Mouse (Mus musculus) lung, adult 18-20 months (tissue): Measurements from ENCODE around the gene Tmem205.
A peak's percentile ranks its signal among the peaks of the same experiment; 100 is the strongest.

ENCODE experiments used
- DNase-seq, 2 experiments: peaks; one replicate each; pipeline ENCODE4 v3.0.0; 2022; ENCODE audit warnings: mixed read lengths in 2 of 2

Gene Tmem205

DNA sequence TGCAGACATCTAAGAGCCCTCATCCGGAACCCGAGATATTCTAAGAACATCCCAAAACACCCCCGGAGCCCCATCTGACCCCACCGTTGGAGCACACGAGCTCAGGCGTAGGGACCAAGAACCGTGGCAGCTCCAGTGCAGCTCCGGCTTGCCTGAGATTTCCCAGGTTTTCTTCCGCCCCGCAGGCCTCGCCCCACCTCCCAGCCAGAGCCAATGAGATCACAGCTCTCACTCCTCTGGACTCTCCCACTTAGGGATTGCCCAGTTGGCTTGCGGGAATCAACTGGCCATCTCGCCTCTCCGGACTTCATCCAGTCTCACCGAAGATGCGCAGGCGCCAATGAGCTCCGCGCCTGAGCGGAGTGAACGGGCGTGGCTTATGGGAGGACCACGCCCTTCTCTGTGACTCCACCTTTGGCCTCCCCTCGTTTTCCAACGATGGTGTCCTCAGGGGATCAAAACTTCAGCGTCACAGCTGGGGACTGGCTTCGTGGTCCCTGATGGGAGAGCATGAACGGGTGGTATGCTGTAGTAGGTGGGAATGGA, at the start of gene Tmem205, which contains the start of gene Ccdc159:
Gene Tmem205 (minus strand): TSS at position 349 of the 546 bp plus-strand sequence.
Gene Ccdc159 (plus strand): TSS at position 264 of the 546 bp plus-strand sequence.
- peak; percentile 97 to 98 for DNase-seq

DNA sequence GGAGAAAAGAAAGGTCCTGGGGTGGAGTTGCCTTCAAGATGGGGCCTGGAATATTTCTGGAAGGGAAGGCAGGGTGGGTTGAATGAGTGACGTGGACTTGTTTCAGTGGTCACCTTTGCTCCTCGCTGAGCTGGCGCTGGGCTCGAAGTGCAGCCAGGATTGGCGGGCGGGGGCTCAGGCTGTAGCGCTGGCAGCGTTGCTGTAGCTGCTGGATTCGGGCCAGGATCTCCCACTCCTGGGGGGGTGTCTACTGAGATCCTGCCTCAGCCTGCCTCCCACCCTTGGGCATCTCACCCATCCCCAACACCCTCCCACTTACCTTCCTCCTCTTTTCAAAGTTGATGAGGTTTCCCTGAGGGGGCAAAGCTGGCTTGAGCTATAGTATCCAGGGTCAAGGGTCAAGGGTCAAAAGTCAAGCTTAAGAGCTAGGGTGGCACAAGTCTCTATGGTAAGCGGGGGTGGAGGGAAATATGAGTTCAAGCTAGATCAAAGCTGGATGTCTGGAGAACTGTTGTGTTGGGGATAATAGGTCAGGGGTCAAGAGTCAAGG, 49.3 kb upstream of the Tmem205 start:
- DNase-seq, result no peak

DNA sequence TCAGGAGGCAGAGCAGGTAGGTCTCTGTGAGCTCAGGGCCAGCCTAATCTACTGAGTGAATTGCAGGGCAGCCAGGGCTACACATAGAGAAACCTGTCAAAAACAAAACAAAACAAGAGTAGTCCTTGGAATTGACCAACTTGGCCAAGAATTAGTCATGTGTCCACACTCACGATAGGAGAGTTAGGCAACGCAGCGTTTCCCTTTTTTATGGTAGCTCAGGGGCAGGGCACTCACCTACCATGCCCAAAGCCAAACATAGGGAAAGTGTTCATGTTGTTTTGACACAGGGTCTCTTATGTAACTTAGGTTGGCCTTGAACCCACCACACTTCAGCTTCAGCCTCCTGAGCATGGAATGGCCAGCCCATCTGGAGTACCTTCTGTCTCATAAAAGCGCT, 41.9 kb upstream of the Tmem205 start:
- DNase-seq, result no peak

DNA sequence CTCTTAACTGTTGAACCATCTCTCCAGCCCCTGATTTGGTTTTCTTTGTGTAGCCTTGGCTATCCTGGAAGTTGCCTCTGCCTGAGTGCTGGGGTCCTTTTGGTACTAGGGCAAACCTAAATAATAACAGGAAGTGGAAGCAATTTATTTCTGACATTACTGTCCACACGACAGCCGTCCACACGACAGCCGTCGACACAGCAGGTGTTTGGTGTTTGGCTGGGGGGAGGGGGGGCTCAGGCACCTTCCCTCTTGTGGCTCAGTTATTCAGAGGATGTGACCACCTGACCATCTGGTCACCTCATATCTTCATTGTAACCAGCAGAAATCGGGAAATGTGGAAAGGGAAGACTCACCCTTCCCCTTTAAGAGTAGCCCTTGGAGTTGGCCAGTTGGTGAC, 41.5 kb upstream of the Tmem205 start:
- DNase-seq, result no peak

DNA sequence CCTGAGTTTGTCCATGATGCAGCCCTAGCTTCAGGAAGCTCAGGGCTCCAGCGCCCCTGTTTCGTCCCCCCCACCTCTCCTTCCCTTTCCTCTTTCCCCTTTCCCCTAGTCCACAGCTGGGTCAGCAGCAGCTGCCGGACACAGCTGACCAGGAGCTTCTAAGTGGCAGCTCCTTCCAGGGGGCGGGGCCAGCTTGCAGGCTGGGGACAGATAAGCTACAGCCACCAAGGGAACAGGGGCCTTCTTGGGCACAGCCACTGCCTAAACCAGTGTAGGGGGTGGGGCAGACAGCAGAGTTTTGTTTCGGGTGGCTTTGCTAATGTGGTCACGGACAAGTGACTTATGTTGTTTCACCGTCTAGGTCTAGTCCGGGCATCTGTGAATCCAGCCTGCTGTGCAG, 36.1 kb upstream of the Tmem205 start, which contains the start of gene Epor:
Gene Epor (minus strand): TSS at position 90 of the 400 bp plus-strand sequence.
- DNase-seq, result peak; percentile 46 to 48

DNA sequence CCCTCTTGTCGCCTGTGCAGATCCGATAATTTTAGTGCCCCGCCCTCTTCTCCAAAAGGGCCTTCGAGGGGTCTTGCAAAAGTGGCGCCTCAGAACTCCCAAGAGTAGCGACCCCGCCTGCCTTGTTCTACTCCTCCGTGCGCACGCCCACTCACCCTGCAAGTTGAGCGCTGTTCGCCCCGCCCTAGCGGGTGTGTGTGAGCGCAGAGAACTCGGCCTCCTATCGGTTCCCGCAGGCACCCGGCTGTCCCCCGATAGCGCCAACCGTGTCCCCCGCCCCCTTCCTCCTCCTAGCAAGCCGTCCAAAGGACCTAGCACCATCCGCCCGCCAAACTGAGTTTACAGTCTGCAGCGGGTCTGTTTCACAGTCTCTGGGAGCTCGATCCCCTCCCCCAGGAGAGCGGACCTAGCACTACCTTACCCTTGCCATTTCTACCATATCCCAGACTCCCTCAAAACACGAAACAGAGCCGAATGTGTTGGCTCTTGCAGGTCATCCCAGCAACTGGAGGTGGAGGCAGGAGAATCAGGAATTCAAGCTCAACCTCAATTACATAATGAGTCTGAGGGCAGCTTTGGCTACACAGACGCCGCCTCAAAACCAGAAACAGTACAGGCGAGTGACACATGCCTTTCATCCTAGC, 35.2 kb upstream of the Tmem205 start:
- DNase-seq, result peak; percentile 66 to 72

DNA sequence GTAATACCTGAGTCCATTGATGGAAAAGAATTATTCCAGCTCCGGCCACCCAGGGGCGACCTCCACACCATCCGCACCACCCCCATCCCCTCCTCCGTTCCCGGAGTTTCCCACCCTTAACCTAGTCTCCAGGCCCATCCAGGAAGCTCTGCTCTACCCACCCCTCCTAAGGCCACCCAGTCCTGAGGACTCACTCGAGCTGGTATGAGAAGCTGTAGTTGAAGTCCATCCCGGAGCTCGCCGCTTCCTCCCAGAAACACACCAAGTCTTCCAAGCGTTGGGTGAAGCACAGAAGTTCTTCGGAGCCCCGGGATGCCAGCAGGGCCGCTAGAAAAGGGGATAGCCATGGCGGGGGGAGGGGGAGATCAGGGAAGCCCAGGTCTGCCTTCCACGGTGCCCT, 34.7 kb upstream of the Tmem205 start:
- no peak for DNase-seq

DNA sequence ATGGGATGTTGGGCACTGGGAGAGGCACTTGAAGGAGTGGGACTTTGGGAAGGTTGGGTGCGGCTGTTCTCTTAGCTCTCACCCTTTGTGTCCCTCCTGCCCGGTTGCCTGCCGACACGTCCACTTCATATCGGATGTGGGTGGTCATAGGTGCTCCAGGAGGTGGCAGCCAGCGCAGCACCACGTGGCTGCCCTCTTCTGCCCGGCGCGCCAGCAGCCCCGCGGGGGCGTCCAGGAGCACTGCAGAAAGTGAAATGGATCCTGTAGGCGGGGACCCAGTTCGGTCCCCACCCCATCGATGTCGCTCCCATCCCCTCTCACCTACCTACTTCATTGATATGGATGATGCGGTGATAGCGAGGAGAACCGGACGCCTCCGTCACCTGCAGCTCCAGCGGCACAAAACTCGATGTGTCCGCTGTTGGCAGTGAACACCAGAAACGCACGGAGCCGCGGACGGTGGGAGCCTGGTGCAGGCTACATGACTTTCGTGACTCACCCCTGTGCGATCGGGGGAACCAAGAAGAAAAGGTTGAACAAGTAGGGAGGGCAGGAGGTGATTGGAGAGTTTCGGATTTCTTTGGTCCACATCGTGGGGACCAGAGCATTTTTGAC, 34.1 kb upstream of the Tmem205 start:
- DNase-seq, result peak; percentile 25 to 55

DNA sequence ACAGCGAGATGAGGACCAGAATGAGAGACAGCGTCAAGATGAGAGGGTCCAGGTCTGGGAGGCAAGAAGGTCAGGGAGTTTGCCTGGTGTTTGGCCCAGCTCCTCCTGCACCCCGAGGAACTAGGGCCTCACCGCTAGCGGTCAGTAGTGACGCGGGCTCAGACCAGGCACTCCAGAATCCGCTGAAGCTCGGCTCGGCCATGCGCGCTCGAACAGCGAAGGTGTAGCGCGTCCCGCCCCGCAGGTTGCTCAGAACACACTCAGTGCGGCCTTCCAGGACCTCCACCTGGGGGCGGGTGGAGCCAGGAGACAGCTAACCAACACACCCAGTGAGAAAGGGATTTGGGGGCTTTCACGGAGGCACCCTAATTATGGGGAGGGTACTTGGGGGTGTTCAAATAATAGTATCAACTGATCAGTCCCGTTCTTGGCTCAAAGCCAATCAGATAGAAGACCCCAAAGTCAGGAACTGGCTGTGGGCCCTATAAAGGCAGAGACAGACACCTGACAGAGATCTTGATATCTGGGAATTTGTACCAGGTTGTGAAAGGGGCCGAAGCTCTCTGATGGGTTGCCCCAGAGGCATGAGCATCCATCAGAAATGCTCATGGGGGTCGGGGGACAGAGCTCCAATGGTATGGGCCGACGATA, 33.3 kb upstream of the Tmem205 start:
- peak; percentile 51 for DNase-seq

DNA sequence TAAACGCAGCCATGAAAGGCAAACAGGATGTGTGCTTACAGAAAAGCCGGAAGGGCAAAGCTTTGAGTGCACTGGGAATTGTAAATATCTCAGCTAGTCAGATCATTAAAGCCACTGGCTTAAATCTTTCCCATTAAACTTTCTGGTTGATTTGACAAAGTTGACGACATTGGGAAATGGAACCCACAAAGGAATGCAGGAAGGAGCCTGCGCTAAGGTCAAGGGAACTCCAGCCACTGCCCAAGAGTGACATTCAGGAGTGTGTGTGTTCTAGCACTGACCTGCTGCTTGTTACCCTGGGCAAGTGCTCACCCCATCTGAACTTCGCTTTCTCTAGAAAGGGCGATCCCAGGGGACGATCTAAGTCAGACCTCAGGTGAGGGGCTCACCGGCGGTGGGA, 32.8 kb upstream of the Tmem205 start:
- no peak for DNase-seq

DNA sequence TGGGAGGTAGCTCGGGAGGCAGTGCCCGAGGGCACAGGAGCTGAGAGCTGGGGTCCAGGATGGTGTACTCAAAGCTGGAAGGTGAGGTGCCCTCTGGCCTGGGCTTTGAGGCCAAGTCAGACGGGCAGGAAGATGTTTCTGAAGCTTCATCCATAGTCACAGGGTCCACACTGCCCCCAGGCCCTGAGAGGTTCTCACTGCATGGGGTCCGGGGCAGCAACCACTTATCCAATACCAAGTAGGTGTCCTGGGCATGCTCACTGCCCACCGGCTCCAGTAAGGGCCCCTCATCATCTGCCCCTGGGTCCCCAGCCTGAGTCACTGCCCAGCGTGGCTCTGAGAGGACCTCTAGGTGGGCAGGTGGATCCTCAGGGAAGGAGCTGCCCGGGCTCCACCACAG, 31.9 kb upstream of the Tmem205 start:
- no peak for DNase-seq

DNA sequence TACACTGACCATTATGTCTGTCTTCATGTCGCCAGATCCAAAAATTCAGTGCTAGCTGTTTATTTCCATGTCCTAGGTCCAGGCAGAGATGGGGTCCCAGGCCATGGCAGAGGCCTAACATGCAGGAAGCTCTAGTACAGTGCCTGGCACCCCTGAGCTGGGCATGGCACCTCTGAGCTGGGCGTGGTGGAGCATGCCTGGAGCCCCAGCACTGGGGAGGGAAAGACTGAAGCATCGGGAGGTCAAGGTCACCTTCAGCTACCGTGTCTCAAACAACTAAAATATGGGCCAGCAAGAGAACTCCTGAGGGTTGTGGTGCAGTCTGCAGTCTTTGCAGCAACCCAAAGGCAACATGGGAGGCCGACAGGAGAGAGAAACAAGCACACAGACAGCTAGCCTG, 31.0 kb upstream of the Tmem205 start:
- no peak for DNase-seq

DNA sequence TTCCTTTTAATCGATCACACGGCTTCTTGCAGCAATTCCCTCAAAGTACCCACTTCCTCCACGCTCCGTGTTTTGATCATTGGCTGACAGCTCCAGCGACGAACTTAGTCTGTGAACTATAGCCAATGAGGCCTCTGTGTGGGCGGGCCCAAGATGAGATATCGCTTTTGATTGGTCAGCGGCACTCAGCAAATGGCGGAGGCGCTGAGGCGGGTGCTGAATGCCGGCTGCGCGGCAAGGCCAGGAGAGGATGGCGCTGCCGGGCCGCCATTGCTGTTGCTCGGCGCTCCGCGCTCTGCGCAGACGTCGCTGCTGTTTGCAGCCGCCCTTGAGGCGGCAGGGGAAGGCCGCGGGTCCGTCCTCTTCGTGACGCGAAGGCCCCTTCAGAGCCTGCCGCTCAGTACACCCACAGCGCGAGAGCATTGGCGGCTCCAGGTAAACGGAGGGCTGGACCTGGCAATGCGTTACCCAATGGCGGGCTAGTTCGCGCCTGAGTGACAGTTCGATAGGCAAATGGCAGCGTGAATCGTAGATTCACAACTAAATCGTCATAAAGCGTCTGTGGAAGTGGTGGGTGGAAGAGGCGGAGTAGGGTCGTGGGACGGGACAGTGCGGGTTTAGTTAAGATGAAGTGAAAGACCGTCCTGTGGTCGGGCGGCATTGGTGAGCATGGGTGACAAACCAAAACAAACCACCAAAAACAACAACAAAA, 28.4 kb upstream of the Tmem205 start, which contains the start of gene Swsap1:
Gene Swsap1 (plus strand): TSS at position 186 of the 712 bp plus-strand sequence.
- DNase-seq, result peak; percentile 99

DNA sequence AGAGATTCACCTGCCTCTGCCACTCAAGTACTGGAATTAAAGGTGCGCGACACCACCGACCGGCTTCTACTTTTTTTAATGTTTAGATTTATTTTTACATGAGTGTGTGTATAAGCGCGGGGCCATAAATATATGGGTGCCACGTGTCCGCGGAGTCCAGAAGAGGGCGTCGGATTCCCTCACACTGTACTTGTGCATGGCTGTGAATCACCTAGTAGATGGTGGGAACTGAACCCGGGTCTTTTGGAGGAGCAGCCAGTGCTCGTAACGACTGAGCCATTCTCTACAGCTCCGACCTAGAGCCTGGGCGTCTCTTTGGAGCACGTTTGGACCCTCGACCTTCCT, 27.8 kb upstream of the Tmem205 start:
- no peak for DNase-seq

DNA sequence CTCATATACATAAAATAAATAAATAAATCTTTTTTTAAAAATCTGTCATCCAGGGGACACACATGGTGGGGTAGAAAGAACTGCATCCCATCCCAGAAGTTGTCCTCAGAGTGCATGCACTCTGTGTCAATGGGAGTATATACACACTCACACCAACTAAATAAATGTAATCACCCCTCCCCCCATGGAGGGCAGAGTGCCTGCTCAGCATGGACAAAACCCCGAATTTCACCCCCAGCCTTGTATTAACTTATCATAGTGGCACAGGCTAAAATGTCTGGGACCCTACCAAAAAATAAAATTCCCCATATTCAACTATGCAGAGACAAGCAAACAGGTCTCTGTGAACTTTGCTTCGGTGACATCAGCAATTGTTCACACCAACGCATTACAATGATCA, 27.3 kb upstream of the Tmem205 start:
- no peak for DNase-seq

DNA sequence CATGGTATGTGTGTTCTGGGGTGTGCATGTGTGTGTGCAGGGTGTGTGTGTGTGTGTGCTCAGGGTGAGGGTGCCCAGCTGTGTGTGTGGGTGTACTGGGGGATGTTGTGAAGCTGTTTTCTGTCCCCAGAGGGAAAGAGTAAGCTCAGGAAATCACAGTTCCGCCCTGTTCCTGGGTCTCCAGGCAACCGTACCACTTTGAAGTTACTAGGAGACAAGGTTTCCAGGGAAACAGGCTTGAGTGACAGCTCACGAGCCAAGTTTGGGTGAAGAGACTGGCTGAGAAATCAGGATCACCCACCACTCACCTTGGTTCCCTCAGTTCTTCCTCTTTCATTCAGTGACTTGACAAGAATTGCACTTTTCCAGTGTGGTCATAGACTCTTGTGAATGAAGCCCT, 26.2 kb upstream of the Tmem205 start:
- DNase-seq, result no peak

DNA sequence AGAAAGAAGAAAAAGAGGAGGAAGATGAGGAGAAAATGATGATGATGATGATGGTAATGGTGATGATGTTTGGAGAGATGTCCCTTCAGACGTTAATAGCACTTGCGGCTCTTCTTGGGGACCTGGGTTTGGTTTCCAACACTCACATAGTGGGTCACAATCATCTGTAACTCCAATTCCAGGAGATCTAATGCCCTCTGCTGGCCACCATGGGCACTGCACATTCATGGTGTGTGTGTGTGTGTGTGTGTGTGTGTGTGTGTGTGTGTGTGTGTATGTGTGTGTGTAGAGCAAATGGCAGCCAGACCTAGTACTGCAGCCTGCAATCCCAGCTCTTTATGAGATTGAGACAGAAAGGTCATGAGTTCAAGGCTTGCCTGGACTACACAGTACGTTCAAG, 24.6 kb upstream of the Tmem205 start:
- DNase-seq, result no peak

DNA sequence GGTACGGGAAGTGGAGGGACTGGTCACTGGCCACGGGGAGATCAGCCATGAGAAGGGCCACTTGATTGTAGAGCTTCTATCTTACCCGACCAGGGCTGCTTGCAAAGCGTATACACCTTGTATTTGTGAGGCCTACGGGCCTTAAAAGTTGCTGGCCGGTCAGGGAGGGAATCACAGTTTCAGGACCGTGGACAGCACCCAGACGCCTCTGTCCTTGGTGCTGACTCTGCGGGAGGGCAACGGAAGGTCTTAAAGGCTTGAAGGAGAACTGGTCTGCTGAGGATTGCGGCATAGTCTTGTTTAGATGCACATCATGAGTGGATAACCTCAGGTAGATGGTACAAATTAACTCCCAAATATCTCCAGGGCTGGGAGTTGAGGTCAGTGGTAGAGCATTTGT, 23.0 kb upstream of the Tmem205 start:
- DNase-seq, result peak; percentile 46 to 52

DNA sequence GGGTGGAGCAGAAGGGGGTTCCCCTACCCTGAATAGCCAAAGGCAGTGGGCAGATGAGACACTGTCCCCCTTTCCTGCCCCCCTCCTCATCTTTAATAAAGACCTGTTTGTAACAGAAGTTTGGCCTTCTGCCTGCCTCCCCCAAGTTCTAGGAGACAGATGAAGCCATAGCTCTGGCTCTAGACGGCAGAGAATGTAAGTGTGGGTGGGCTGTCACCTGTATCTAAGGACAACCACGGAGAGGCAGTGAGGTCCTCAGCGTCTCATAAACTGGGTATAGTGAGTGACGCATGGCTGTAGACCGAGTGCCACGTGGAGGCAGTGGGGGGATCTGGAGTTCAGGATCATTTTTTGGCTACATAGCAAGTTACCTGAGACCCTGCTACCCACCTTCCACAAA, 21.4 kb upstream of the Tmem205 start:
- DNase-seq, result no peak

DNA sequence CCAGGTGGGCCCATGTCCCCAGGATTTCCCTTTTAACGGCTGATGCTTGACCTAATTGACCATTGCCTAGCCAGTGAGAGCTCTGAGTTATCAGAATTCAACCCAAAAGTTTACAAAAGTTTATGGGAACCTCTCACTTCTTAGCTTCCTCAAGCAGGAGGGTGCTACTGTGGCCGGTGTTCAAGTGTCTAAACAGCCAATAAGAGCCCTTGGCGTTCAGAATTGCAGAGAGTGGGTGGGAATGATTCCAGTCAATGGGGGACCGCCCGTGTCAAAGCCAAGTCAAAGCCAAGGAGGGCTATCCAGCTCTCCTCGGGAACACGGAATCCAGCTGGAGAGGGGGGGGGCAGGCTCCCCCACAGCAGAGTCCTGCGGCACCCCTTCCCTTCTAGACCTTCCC, 20.8 kb upstream of the Tmem205 start:
- no peak for DNase-seq

DNA sequence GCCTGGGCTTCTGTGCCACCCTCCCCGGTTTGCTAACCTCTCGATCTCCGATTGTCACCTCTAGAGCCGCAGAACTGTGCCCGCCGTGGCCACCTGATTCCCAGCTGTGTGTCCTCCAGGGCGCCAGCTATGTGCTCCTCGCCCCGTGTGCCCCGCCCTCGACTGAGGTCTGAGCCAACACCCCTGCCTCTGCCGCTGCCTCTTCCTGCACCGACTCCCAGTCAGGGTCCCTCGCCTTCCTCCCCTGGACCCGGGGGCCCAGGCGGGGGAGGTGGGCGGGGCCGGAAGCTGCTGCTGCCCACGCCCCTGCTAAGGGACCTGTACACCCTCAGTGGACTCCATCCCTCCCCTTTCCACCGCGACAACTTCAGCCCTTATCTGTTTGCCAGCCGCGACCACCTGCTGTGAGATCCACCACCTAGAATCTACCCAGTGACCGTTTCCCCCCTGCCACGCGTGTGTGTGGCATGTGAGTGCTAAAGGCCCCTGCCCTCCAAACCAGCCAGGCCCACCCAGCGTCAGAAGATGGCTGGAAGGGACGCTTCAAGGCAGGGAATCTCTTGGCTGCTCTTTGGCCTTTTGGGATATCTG, 20.3 kb upstream of the Tmem205 start:
- DNase-seq, result no peak

DNA sequence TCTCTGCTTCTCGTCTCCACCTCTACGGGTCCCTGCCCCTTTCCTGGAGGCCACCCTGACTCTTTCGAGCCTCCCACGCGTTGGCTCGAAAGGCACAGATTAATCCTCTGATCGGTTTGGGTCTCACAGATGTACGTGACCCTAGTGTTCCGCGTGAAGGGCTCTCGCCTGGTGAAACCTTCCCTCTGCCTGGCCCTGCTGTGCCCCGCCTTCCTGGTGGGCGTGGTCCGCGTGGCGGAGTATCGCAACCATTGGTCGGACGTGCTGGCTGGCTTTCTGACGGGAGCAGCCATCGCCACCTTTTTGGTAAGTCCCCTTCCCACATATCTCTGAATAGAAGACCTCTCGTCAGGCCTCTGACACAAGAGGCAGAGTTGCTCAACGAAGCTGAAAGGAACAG, 16.9 kb upstream of the Tmem205 start:
- no peak for DNase-seq

DNA sequence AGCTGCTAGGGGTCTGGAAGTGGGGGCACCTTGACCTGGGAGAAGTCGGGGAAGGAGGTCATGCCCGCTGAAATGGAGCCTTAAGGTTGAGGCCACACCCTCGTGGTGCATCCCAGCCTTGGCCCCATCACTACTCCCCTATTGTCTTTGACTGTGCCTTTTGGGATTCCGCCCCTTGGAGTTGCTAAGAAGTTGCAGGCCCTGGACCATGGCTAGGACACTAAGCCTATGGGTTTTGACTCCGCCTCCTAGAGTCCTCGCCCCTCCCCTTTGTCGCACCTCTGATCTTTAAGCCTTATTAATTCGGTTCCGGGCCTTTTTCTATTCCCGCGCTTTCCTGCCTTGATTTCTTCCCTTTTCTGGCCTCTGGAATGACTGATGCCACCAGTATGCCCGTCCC, 16.3 kb upstream of the Tmem205 start:
- no peak for DNase-seq
